Mouse (Mus musculus) thymus, postnatal 14 days (tissue): ENCODE measurements around the gene G3bp2.

Source experiments
- DNase-seq: peaks from one replicate; pipeline ENCODE4 v3.0.0; 2021

Gene G3bp2

GRCm38 (mm10) chr5:92009827-92010226 is 73.7 kb downstream of the G3bp2 start:
- no peak for DNase-seq

DNA sequence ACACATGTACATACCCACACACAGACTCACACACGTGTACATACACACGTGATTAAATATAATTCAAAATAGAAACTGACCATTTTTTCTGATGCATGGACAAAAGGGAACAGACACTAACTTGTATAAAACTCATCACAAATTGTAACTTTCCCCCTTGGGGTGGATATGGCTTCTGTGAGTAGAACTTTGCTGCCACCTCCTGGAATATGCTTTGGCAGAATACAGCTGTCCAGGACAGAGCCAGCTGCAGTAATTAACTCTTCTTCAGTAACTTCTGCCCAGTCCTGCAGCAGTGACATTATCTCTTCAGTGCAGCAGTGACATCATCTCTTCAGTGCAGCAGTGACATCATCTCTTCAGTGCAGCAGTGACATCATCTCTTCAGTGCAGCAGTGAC is 80.5 kb downstream of the G3bp2 start:
- peak; percentile 28 for DNase-seq
